Mouse (Mus musculus) limb, embryonic 12.5 days (tissue): ENCODE data around the gene Cmtr2. TPM values are rescaled to one million over a fixed set of nuclear protein-coding genes. Genes with fewer than 3 reads are reported as not detected.

ENCODE experiments used
- ATAC-seq: fragments of 200-750 bp; cut with Nextera tagmentation; 2 replicates; pipeline ENCODE4 v1.8.0; 2017; ENCODE audit warnings: low read depth, moderate TSS enrichment; ENCODE audit not compliant: insufficient number of reproducible peaks, insufficient read depth, low FRiP score, low TSS enrichment
- H3K27ac ChIP-seq: fragments of 300-500 bp; sonication (generic); 2 replicates; pipeline ENCODE4 v1.5.1; 2016; ENCODE audit warnings: mild to moderate bottlenecking, moderate library complexity
- H3K27me3 ChIP-seq: fragments of 300-500 bp; sonication (generic); 2 replicates; pipeline ENCODE4 v1.6.1; 2016; ENCODE audit warnings: mild to moderate bottlenecking, moderate library complexity
- H3K36me3 ChIP-seq: fragments of 300-500 bp; sonication (generic); 2 replicates; pipeline ENCODE4 v1.6.1; 2016; ENCODE audit warnings: mild to moderate bottlenecking, moderate library complexity
- H3K4me1 ChIP-seq: fragments of 300-500 bp; sonication (generic); replicated peaks from 2 replicates; pipeline ENCODE4 v1.6.1; 2016
- H3K4me2 ChIP-seq: fragments of 300-500 bp; sonication (generic); 2 replicates; pipeline ENCODE4 v1.6.1; 2016; ENCODE audit warnings: mild to moderate bottlenecking, moderate library complexity
- H3K4me3 ChIP-seq: fragments of 300-500 bp; sonication (generic); replicated peaks from 2 replicates; pipeline ENCODE4 v1.5.1; 2016; ENCODE audit warnings: mild to moderate bottlenecking
- H3K9ac ChIP-seq: fragments of 300-500 bp; sonication (generic); replicated peaks from 2 replicates; pipeline ENCODE4 v1.6.1; 2016; ENCODE audit warnings: mild to moderate bottlenecking, moderate library complexity
- H3K9me3 ChIP-seq: fragments of 300-500 bp; sonication (generic); 2 replicates; pipeline ENCODE4 v1.6.1; 2016; ENCODE audit warnings: mild to moderate bottlenecking, moderate library complexity
- WGBS: fragments of 180-500 bp; shearing (Covaris S2); methylation state at CpG from one replicate; pipeline ENCODE4 v1.1.7; 2016; 5-methylcytosine and 5-hydroxymethylcytosine counted together
- polyA plus RNA-seq: library from polyadenylated mRNA; unstranded; fragments of >200 nt; fragmentation: Nextera tagmentation; extraction: Ambion mirVana; gene quantifications from 2 replicates; pipeline ENCODE4 v1.2.1, GENCODE M21; 2016

Cmtr2 gene
- polyA plus RNA-seq, 1 experiment from 2014 or later = 9.1 TPM

DNA sequence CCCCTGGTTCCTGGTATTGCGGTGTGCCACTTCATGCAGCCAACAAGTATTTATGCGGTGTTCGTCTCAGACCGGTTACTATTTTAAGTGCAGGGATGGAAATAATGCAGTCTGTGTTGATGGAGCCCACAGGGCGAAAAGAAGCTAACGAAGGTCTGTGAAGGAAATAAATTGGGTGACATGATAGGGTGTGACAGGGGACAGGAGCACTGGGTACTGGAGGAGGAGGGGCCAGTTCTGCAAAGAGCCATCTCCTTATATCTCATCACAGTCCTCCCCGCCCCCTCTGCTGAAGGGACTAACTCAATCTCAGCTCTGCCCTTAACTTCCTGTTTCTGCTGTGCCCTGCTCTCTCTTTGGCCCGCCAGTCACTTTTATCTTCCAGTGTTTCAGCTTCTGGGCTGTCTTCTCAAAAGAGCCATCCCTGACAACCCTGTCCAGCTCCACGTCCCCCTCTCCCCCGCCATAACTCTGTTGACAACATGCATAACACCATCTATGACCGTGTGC lies 50.4 kb downstream of the Cmtr2 start:
- 60% methylated on average over 11 of the region's 11 CpGs for WGBS
- no peak overlapping the region for H3K27ac ChIP-seq

DNA sequence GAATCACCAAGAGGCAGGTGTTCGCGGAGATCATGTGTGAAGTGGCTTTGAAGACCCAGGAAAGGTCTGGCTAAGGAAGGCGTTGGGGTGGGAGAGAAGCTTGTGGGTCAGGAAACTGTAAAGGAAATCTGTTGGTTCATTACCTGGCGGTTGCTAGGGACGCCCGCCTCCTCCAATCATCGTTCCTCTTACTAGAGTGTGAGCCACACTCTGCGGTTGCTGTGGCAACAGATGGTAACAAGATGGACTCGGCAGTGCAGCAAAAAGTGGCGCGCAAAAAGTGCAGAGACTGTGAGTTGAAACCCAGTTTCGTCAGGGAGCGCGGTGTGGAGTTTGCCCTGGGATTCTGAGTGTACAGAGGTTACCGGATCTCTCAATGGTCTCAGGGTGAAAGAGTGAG lies 51.3 kb downstream of the Cmtr2 start, which contains the start of gene Hydin:
Gene Hydin (plus strand): TSS at position 237 of the 400 bp plus-strand sequence.
- Histone ChIP-seq H3K27ac (no peak within 1 kb of the TSS), H3K4me1 (peaks cover 2% of the 10 kb centered on the region; the same call in 1 of the 2 replicates), H3K4me2 (peak within 1 kb of the TSS; percentile 74), H3K27me3 (peaks cover 4% of the 10 kb centered on the region; the same call in 1 of the 2 replicates), H3K9ac (peak within 1 kb of the TSS; percentile 54), H3K9me3 (no peaks in the 10 kb centered on the region), H3K36me3 (no peaks in the 10 kb centered on the region), H3K4me3 (peak within 1 kb of the TSS; percentile 42)
- peak; percentile 91 for ATAC-seq
- 1% methylated on average over 15 of the region's 15 CpGs for WGBS

More for the DNA sequence above, 50.4 kb downstream of the Cmtr2 start:
- no peak overlapping the region for H3K4me2 ChIP-seq
- peaks cover 2% of the 10 kb centered on the region; the same call in 1 of the 2 replicates for H3K4me1 ChIP-seq
- H3K4me3 ChIP-seq = no peak overlapping the region
- H3K9me3 ChIP-seq = no peaks in the 10 kb centered on the region
- peaks cover 5% of the 10 kb centered on the region; the same call in 1 of the 2 replicates for H3K27me3 ChIP-seq
- ATAC-seq = no peak
- no peak overlapping the region for H3K9ac ChIP-seq
- H3K36me3 ChIP-seq = no peaks in the 10 kb centered on the region

GRCm38 (mm10) chr8:110267268-110267667 lies 51.8 kb downstream of the Cmtr2 start:
- H3K9ac ChIP-seq = peak overlapping the region; percentile 54
- H3K4me1 ChIP-seq = peaks cover 2% of the 10 kb centered on the region; the same call in 1 of the 2 replicates
- peak overlapping the region; percentile 74 for H3K4me2 ChIP-seq
- no peaks in the 10 kb centered on the region for H3K9me3 ChIP-seq
- WGBS = 8% methylated on average over 12 of the region's 12 CpGs
- ATAC-seq = no peak
- no peaks in the 10 kb centered on the region for H3K27me3 ChIP-seq
- no peak overlapping the region for H3K27ac ChIP-seq
- H3K4me3 ChIP-seq = peak overlapping the region; percentile 42
- no peaks in the 10 kb centered on the region for H3K36me3 ChIP-seq

DNA sequence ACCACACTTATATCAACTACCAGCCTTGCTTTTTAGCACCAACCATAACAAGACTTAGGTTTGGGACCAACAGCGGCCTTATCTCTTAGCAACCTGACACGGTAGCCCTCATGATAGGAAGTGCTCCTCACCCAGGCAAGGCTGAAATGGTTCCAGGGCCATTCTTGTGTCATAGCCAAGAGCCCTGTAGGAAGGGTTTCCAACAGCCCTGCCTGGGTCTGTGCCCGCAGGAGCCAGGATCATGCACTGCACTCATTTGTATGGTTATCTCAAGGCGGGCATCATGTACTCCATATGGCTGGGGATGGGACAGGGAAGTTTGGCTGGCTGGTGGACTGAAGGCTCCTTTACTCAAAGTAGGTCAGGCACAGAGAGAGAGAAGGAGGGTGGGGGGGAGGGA lies 55.2 kb downstream of the Cmtr2 start:
- no peak overlapping the region for H3K9ac ChIP-seq
- 82% methylated on average over 4 of the region's 4 CpGs for WGBS

DNA sequence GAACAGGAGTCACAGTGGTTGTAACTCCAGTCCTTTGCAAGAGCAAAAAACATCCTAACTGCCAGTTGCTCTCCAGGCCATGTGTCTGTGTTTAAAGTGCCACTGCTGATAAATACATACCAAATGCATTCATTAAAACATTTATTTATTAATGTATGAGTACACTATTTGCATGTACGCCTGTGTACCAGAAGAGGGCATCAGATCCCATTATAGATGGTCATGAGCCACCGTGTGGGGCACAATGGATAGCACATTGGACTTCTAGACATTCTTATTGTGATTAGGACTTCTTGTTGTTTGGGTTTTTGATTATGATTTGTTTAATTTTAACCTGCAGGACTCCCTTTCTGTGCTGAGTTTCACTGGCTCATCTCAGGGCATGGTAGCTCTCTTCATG lies 57.9 kb downstream of the Cmtr2 start:
- no peaks in the 10 kb centered on the region for H3K36me3 ChIP-seq
- H3K27ac ChIP-seq = no peak overlapping the region
- 73% methylated on average over 2 of the region's 2 CpGs for WGBS
- no peaks in the 10 kb centered on the region for H3K4me1 ChIP-seq
- no peak for ATAC-seq
- no peak overlapping the region for H3K4me2 ChIP-seq
- no peak overlapping the region for H3K9ac ChIP-seq
- no peaks in the 10 kb centered on the region for H3K9me3 ChIP-seq
- no peak overlapping the region for H3K4me3 ChIP-seq
- no peaks in the 10 kb centered on the region for H3K27me3 ChIP-seq

More for the DNA sequence above, 55.2 kb downstream of the Cmtr2 start:
- Histone ChIP-seq H3K4me3 (no peak overlapping the region), H3K4me1 (peaks cover 2% of the 10 kb centered on the region; the same call in 1 of the 2 replicates), H3K27ac (no peak overlapping the region), H3K27me3 (no peaks in the 10 kb centered on the region), H3K4me2 (no peak overlapping the region), H3K9me3 (no peaks in the 10 kb centered on the region), H3K36me3 (no peaks in the 10 kb centered on the region)
- no peak for ATAC-seq

Other genes starting within 250 kb of the Cmtr2 start
- gene Tat, start 225.2 kb upstream of the Cmtr2 start, polyA plus RNA-seq = not detected in 2 replicates
- gene Chst4, start 175.9 kb upstream of the Cmtr2 start, polyA plus RNA-seq = not detected in 2 replicates
- gene Zfp612, start 135.9 kb upstream of the Cmtr2 start, polyA plus RNA-seq = 12.3 and 13.5 TPM in 2 replicates
- gene Gm21964, start 114.5 kb upstream of the Cmtr2 start, polyA plus RNA-seq = not detected in 2 replicates
- gene Gm17720, start 112.9 kb upstream of the Cmtr2 start, polyA plus RNA-seq = not detected in 2 replicates
- 15.5 and 31.0 TPM in 2 replicates for gene Calb2, start 47.5 kb upstream of the Cmtr2 start, polyA plus RNA-seq
- 0.06 and 0.16 TPM in 2 replicates for gene Hydin, start 51.3 kb downstream of the Cmtr2 start, polyA plus RNA-seq